Mouse (Mus musculus) midbrain, embryonic 15.5 days (tissue): ENCODE data around the gene Iqsec1. TPM values are rescaled to one million over a fixed set of nuclear protein-coding genes. Genes with fewer than 3 reads are reported as not detected.

Experiments used
- ATAC-seq: fragments of 200-750 bp; cut with Nextera tagmentation; replicated peaks from 2 replicates; pipeline ENCODE4 v1.8.0; 2017; ENCODE audit warnings: moderate TSS enrichment
- H3K27ac ChIP-seq: fragments of 300-500 bp; sonication (generic); 2 replicates; pipeline ENCODE4 v1.5.1; 2015; ENCODE audit warnings: mild to moderate bottlenecking, inconsistent platforms
- H3K27me3 ChIP-seq: fragments of 300-500 bp; sonication (generic); replicated peaks from 2 replicates; pipeline ENCODE4 v1.6.1; 2015; ENCODE audit warnings: inconsistent platforms
- H3K36me3 ChIP-seq: fragments of 300-500 bp; sonication (generic); replicated peaks from 2 replicates; pipeline ENCODE4 v1.6.1; 2015; ENCODE audit warnings: inconsistent platforms
- H3K4me1 ChIP-seq: fragments of 300-500 bp; sonication (generic); 2 replicates; pipeline ENCODE4 v1.6.1; 2015; ENCODE audit warnings: inconsistent platforms
- H3K4me2 ChIP-seq: fragments of 300-500 bp; sonication (generic); 2 replicates; pipeline ENCODE4 v1.6.1; 2015; ENCODE audit warnings: inconsistent platforms, mild to moderate bottlenecking, moderate library complexity
- H3K4me3 ChIP-seq: fragments of 300-500 bp; sonication (generic); 2 replicates; pipeline ENCODE4 v1.5.1; 2015; ENCODE audit warnings: mild to moderate bottlenecking, inconsistent platforms
- H3K9ac ChIP-seq: fragments of 300-500 bp; sonication (generic); 2 replicates; pipeline ENCODE4 v1.6.1; 2015; ENCODE audit warnings: mild to moderate bottlenecking, inconsistent platforms
- H3K9me3 ChIP-seq: fragments of 300-500 bp; sonication (generic); 2 replicates; pipeline ENCODE4 v1.6.1; 2016; ENCODE audit warnings: inconsistent platforms
- WGBS: fragments of 180-500 bp; shearing (Covaris S2); methylation state at CpG from one replicate; pipeline ENCODE4 v1.1.7; 2015; ENCODE audit warnings: mixed read lengths; 5-methylcytosine and 5-hydroxymethylcytosine counted together
- polyA plus RNA-seq: library from polyadenylated mRNA; unstranded; fragments of >200 nt; fragmentation: Nextera tagmentation; extraction: Ambion mirVana; gene quantifications from 2 replicates; pipeline ENCODE4 v1.2.1, GENCODE M21; 2015

Gene Iqsec1
- polyA plus RNA-seq, 1 experiment from 2014 or later: 25.9 TPM

- no peak overlapping the region for H3K4me3 ChIP-seq
- H3K9ac ChIP-seq: no peak overlapping the region
- no peaks in the 10 kb centered on the region for H3K36me3 ChIP-seq
- H3K9me3 ChIP-seq: no peaks in the 10 kb centered on the region
- no peaks in the 10 kb centered on the region for H3K4me1 ChIP-seq
- no peak overlapping the region for H3K27ac ChIP-seq
- WGBS: 74% methylated on average over 1 of the region's 1 CpGs
- no peak overlapping the region for H3K4me2 ChIP-seq
- no peaks in the 10 kb centered on the region for H3K27me3 ChIP-seq
- ATAC-seq: no peak
Measured at GRCm38 (mm10) chr6:90948097-90948496, 40.4 kb downstream of the Iqsec1 start.

- H3K9ac ChIP-seq: no peak overlapping the region
- H3K4me1 ChIP-seq: no peaks in the 10 kb centered on the region
- no peak for ATAC-seq
- H3K27me3 ChIP-seq: no peaks in the 10 kb centered on the region
- H3K4me2 ChIP-seq: no peak overlapping the region
- no peaks in the 10 kb centered on the region for H3K36me3 ChIP-seq
- WGBS: 48% methylated on average over 2 of the region's 2 CpGs
- no peak overlapping the region for H3K27ac ChIP-seq
- H3K9me3 ChIP-seq: no peaks in the 10 kb centered on the region
- H3K4me3 ChIP-seq: no peak overlapping the region
Measured at GRCm38 (mm10) chr6:90945560-90946230, 42.8 kb downstream of the Iqsec1 start.

- Histone ChIP-seq H3K36me3 (no peaks in the 10 kb centered on the region), H3K4me1 (0 out of 2 replicates have a peak, but pooled peaks cover 3% of the 10 kb centered on the region), H3K27me3 (no peaks in the 10 kb centered on the region), H3K4me3 (no peak overlapping the region), H3K27ac (no peak overlapping the region), H3K9ac (no peak overlapping the region), H3K9me3 (no peaks in the 10 kb centered on the region), H3K4me2 (no peak overlapping the region)
- 62% methylated on average over 3 of the region's 3 CpGs for WGBS
- ATAC-seq: no peak
Measured at GRCm38 (mm10) chr6:90941257-90941656, 47.2 kb downstream of the Iqsec1 start.

- WGBS: 96% methylated on average over 3 of the region's 3 CpGs
- H3K4me2 ChIP-seq: no peak overlapping the region
- H3K36me3 ChIP-seq: no peaks in the 10 kb centered on the region
- H3K9ac ChIP-seq: no peak overlapping the region
- ATAC-seq: no peak
- no peak overlapping the region for H3K4me3 ChIP-seq
- 0 out of 2 replicates have a peak, but pooled peaks cover 3% of the 10 kb centered on the region for H3K4me1 ChIP-seq
- no peaks in the 10 kb centered on the region for H3K27me3 ChIP-seq
- H3K27ac ChIP-seq: no peak overlapping the region
- no peaks in the 10 kb centered on the region for H3K9me3 ChIP-seq
Measured at GRCm38 (mm10) chr6:90933656-90934055, 54.8 kb downstream of the Iqsec1 start.

- Histone ChIP-seq H3K9ac (no peak overlapping the region), H3K4me2 (no peak overlapping the region), H3K4me1 (peaks cover 13% of the 10 kb centered on the region), H3K4me3 (no peak overlapping the region), H3K36me3 (no peaks in the 10 kb centered on the region), H3K27me3 (no peaks in the 10 kb centered on the region), H3K9me3 (no peaks in the 10 kb centered on the region), H3K27ac (no peak overlapping the region)
- 87% methylated on average over 2 of the region's 2 CpGs for WGBS
- ATAC-seq: no peak
Measured at GRCm38 (mm10) chr6:90928806-90929205, 59.7 kb downstream of the Iqsec1 start.

- no peak overlapping the region for H3K27ac ChIP-seq
- ATAC-seq: no peak
- no peak overlapping the region for H3K4me2 ChIP-seq
- H3K4me3 ChIP-seq: no peak overlapping the region
- no peaks in the 10 kb centered on the region for H3K27me3 ChIP-seq
- no peak overlapping the region for H3K9ac ChIP-seq
- no peaks in the 10 kb centered on the region for H3K9me3 ChIP-seq
- peaks cover 22% of the 10 kb centered on the region for H3K4me1 ChIP-seq
- WGBS: 55% methylated on average over 3 of the region's 3 CpGs
- no peaks in the 10 kb centered on the region for H3K36me3 ChIP-seq
Measured at GRCm38 (mm10) chr6:90925472-90925871, 63.0 kb downstream of the Iqsec1 start.

- Histone ChIP-seq H3K9me3 (no peaks in the 10 kb centered on the region), H3K9ac (no peak overlapping the region), H3K36me3 (no peaks in the 10 kb centered on the region), H3K4me1 (peaks cover 26% of the 10 kb centered on the region), H3K4me2 (no peak overlapping the region), H3K27ac (peak overlapping the region; percentile 12; the same call in 1 of the 2 replicates), H3K27me3 (no peaks in the 10 kb centered on the region), H3K4me3 (no peak overlapping the region)
- 96% methylated on average over 3 of the region's 3 CpGs for WGBS
- ATAC-seq: no peak
Measured at GRCm38 (mm10) chr6:90924796-90925195, 63.7 kb downstream of the Iqsec1 start.

GRCm38 (mm10) chr6:90924379-90924778, 64.1 kb downstream of the Iqsec1 start:
- WGBS: 33% methylated on average over 4 of the region's 4 CpGs
- H3K4me3 ChIP-seq: no peak overlapping the region
- peak overlapping the region; percentile 12; the same call in 1 of the 2 replicates for H3K27ac ChIP-seq
- no peaks in the 10 kb centered on the region for H3K36me3 ChIP-seq
- no peak overlapping the region for H3K9ac ChIP-seq
- no peaks in the 10 kb centered on the region for H3K9me3 ChIP-seq
- H3K4me2 ChIP-seq: no peak overlapping the region
- no peaks in the 10 kb centered on the region for H3K27me3 ChIP-seq
- peak; percentile 56 for ATAC-seq
- peaks cover 27% of the 10 kb centered on the region for H3K4me1 ChIP-seq

- no peak for ATAC-seq
- H3K27ac ChIP-seq: no peak overlapping the region
- H3K9me3 ChIP-seq: no peaks in the 10 kb centered on the region
- H3K9ac ChIP-seq: no peak overlapping the region
- H3K36me3 ChIP-seq: no peaks in the 10 kb centered on the region
- WGBS: 66% methylated on average over 9 of the region's 9 CpGs
- H3K4me3 ChIP-seq: no peak overlapping the region
- no peak overlapping the region for H3K4me2 ChIP-seq
- no peaks in the 10 kb centered on the region for H3K27me3 ChIP-seq
- peaks cover 27% of the 10 kb centered on the region for H3K4me1 ChIP-seq
Measured at GRCm38 (mm10) chr6:90921259-90921946, 67.1 kb downstream of the Iqsec1 start.

- ATAC-seq: no peak
- H3K4me2 ChIP-seq: no peak overlapping the region
- 54% methylated on average over 5 of the region's 5 CpGs for WGBS
- no peak overlapping the region for H3K27ac ChIP-seq
- no peaks in the 10 kb centered on the region for H3K27me3 ChIP-seq
- no peak overlapping the region for H3K4me3 ChIP-seq
- H3K9ac ChIP-seq: no peak overlapping the region
- no peaks in the 10 kb centered on the region for H3K36me3 ChIP-seq
- peaks cover 27% of the 10 kb centered on the region for H3K4me1 ChIP-seq
- no peaks in the 10 kb centered on the region for H3K9me3 ChIP-seq
Measured at GRCm38 (mm10) chr6:90920510-90921220, 67.8 kb downstream of the Iqsec1 start.

GRCm38 (mm10) chr6:90919636-90920420, 68.7 kb downstream of the Iqsec1 start:
- Histone ChIP-seq H3K4me3 (no peak overlapping the region), H3K9ac (no peak overlapping the region), H3K9me3 (no peaks in the 10 kb centered on the region), H3K27me3 (no peaks in the 10 kb centered on the region), H3K27ac (no peak overlapping the region), H3K36me3 (no peaks in the 10 kb centered on the region), H3K4me2 (no peak overlapping the region), H3K4me1 (peaks cover 24% of the 10 kb centered on the region)
- no peak for ATAC-seq
- 55% methylated on average over 4 of the region's 4 CpGs for WGBS

- 56% methylated on average over 2 of the region's 2 CpGs for WGBS
- no peaks in the 10 kb centered on the region for H3K9me3 ChIP-seq
- no peak overlapping the region for H3K4me2 ChIP-seq
- no peak for ATAC-seq
- peaks cover 6% of the 10 kb centered on the region; the same call in 1 of the 2 replicates for H3K4me1 ChIP-seq
- no peak overlapping the region for H3K4me3 ChIP-seq
- no peak overlapping the region for H3K9ac ChIP-seq
- H3K27ac ChIP-seq: no peak overlapping the region
- no peaks in the 10 kb centered on the region for H3K36me3 ChIP-seq
- no peaks in the 10 kb centered on the region for H3K27me3 ChIP-seq
Measured at GRCm38 (mm10) chr6:90915585-90915984, 72.9 kb downstream of the Iqsec1 start.
